Mouse (Mus musculus) CH12.LX (cell line): ENCODE data around the gene Daw1. TPM values are rescaled to one million over a fixed set of nuclear protein-coding genes. Genes with fewer than 3 reads are reported as not detected.
A peak's percentile ranks its signal among the peaks of the same experiment; 100 is the strongest.

Experiments used
- DNase-seq: peaks from one replicate; pipeline ENCODE4 v3.0.0-alpha.2; 2013; ENCODE audit errors: extremely low read depth
- H3K27ac ChIP-seq: 2 replicates; pipeline ENCODE4 v1.5.1; 2012; ENCODE audit warnings: low read depth, mild to moderate bottlenecking, control low read depth, moderate library complexity; ENCODE audit not compliant: insufficient read depth
- H3K27me3 ChIP-seq: replicated peaks from 2 replicates; pipeline ENCODE3; 2012; ENCODE audit warnings: inconsistent platforms
- H3K36me3 ChIP-seq, 2 experiments: replicated peaks in 1 of 2; 2 replicates each; pipeline versions ENCODE3 to v1.6.1; 2012; ENCODE audit warnings: inconsistent platforms in 1 of 2, low read length in 1 of 2, mild to moderate bottlenecking in 1 of 2, mixed read lengths in 1 of 2, moderate library complexity in 1 of 2; ENCODE audit not compliant: control insufficient read depth in 1 of 2, insufficient read depth in 1 of 2
- H3K4me1 ChIP-seq, 2 experiments: 2 replicates each; pipeline ENCODE4 v1.6.1; 2012; ENCODE audit warnings: inconsistent platforms in 1 of 2, moderate library complexity in 1 of 2; ENCODE audit not compliant: insufficient read depth in 2 of 2, control insufficient read depth in 1 of 2
- H3K4me2 ChIP-seq: 2 replicates; pipeline ENCODE4 v1.6.1; 2012; ENCODE audit warnings: low read depth, mild to moderate bottlenecking, control low read depth; ENCODE audit not compliant: poor library complexity, insufficient read depth, severe bottlenecking
- H3K4me3 ChIP-seq, 3 experiments: fragments of 150-350 bp in 1 of 3; sonication (generic) in 1 of 3; replicated peaks in 1 of 3; 2 replicates each; pipeline versions ENCODE3 to v1.5.1; 2011 to 2012; ENCODE audit warnings: low read depth in 2 of 3, low read length in 2 of 3, mild to moderate bottlenecking in 2 of 3, moderate library complexity in 2 of 3, control low read depth in 1 of 3, improper control_type of control experiment in 1 of 3, inconsistent platforms in 1 of 3, mixed read lengths in 1 of 3; ENCODE audit not compliant: poor library complexity in 1 of 3
- H3K79me2 ChIP-seq: replicated peaks from 2 replicates; pipeline ENCODE4 v1.6.1; 2012; ENCODE audit warnings: mild to moderate bottlenecking, moderate library complexity; ENCODE audit not compliant: control insufficient read depth, poor library complexity, insufficient read depth, severe bottlenecking; ENCODE audit errors: extremely low read depth
- H3K9ac ChIP-seq: 2 replicates; pipeline ENCODE4 v1.6.1; 2012; ENCODE audit warnings: low read depth, mild to moderate bottlenecking, control low read depth, moderate library complexity; ENCODE audit not compliant: insufficient read depth
- H3K9me3 ChIP-seq: replicated peaks from 2 replicates; pipeline ENCODE3; 2012; ENCODE audit warnings: low read length, inconsistent platforms, mixed read lengths
- CHD2 ChIP-seq: IDR thresholded peaks from 2 replicates; pipeline ENCODE4 v1.6.1; 2011; ENCODE audit warnings: low read length, improper control_type of control experiment
- CTCF ChIP-seq, 2 experiments: IDR thresholded peaks in 1 of 2; conservative IDR thresholded peaks in 1 of 2; 2 replicates each; pipeline ENCODE4 v1.5.1; 2011 to 2012; ENCODE audit warnings: low read depth in 2 of 2, low read length in 2 of 2, improper control_type of control experiment in 1 of 2, inconsistent platforms in 1 of 2, mild to moderate bottlenecking in 1 of 2, moderate library complexity in 1 of 2
- EP300 ChIP-seq: IDR thresholded peaks from 2 replicates; pipeline ENCODE4 v1.6.1; 2011; ENCODE audit warnings: low read length, improper control_type of control experiment
- JUND ChIP-seq: conservative IDR thresholded peaks from 2 replicates; pipeline ENCODE4 v1.6.1; 2011; ENCODE audit warnings: low read depth, low read length, improper control_type of control experiment
- MAFK ChIP-seq: IDR thresholded peaks from 2 replicates; pipeline ENCODE4 v1.6.1; 2011; ENCODE audit warnings: low read length, improper control_type of control experiment; ENCODE audit not compliant: insufficient replicate concordance
- MXI1 ChIP-seq: IDR thresholded peaks from 2 replicates; pipeline ENCODE4 v1.6.1; 2011; ENCODE audit warnings: mild to moderate bottlenecking, low read depth, low read length, improper control_type of control experiment
- NELFE ChIP-seq: IDR thresholded peaks from 2 replicates; pipeline ENCODE4 v1.6.1; 2011; ENCODE audit warnings: low read depth, low read length, improper control_type of control experiment
- NRF1 ChIP-seq: IDR thresholded peaks from 2 replicates; pipeline ENCODE4 v1.6.1; 2014; ENCODE audit warnings: low read depth, mild to moderate bottlenecking, inconsistent platforms, low read length, improper control_type of control experiment, moderate library complexity
- POLR2A ChIP-seq: IDR thresholded peaks from 2 replicates; pipeline ENCODE4 v1.6.1; 2011; ENCODE audit warnings: low read depth, mild to moderate bottlenecking, improper control_type of control experiment, low read length
- RAD21 ChIP-seq: IDR thresholded peaks from 2 replicates; pipeline ENCODE4 v1.6.1; 2011; ENCODE audit warnings: low read depth, mild to moderate bottlenecking, low read length, improper control_type of control experiment, moderate library complexity
- SMC3 ChIP-seq: IDR thresholded peaks from 2 replicates; pipeline ENCODE4 v1.6.1; 2011; ENCODE audit warnings: low read depth, low read length, improper control_type of control experiment
- TBP ChIP-seq: conservative IDR thresholded peaks from 2 replicates; pipeline ENCODE4 v1.6.1; 2011; ENCODE audit warnings: low read depth, low read length, improper control_type of control experiment
- UBTF ChIP-seq: IDR thresholded peaks from 2 replicates; pipeline ENCODE4 v1.6.1; 2012; ENCODE audit warnings: low read depth, mild to moderate bottlenecking, inconsistent platforms, low read length, improper control_type of control experiment, moderate library complexity
- USF1 ChIP-seq: IDR thresholded peaks from 2 replicates; pipeline ENCODE4 v1.6.1; 2014; ENCODE audit warnings: low read depth, mild to moderate bottlenecking, inconsistent platforms, low read length, improper control_type of control experiment
- ZC3H11A ChIP-seq: IDR thresholded peaks from 2 replicates; pipeline ENCODE4 v1.6.1; 2012; ENCODE audit warnings: low read depth, mild to moderate bottlenecking, inconsistent platforms, low read length, improper control_type of control experiment
- ZKSCAN1 ChIP-seq: IDR thresholded peaks from 2 replicates; pipeline ENCODE4 v1.6.1; 2012; ENCODE audit warnings: low read depth, inconsistent platforms, low read length, improper control_type of control experiment, borderline replicate concordance
- ZMIZ1 ChIP-seq: IDR thresholded peaks from 2 replicates; pipeline ENCODE4 v1.6.1; 2012; ENCODE audit warnings: low read depth, mild to moderate bottlenecking, inconsistent platforms, low read length, improper control_type of control experiment
- dilution Hi-C: fragments of 300-500 bp; cut with MboI; formaldehyde crosslinking; loops from 2 replicates; pipeline ENCODE4 v1.14.3; 2020; ENCODE audit warnings: low sequenced_read_pairs; ENCODE audit not compliant: extremely low pct_unique_long_range_greater_than_20kb, extremely low pct_ligation_motif_present
- in situ Hi-C: fragments of 300-500 bp; cut with MboI; formaldehyde crosslinking; loops from 3 replicates; pipeline ENCODE4 v1.14.3; 2019; ENCODE audit warnings: low sequenced_read_pairs, low pct_ligation_motif_present, low pct_unique_long_range_greater_than_20kb, mixed read lengths
- polyA plus RNA-seq: library from polyadenylated mRNA; unstranded; fragments of >175 nt; gene quantifications from 2 replicates; pipeline ENCODE4 v1.2.1, GENCODE M21; 2012; ENCODE audit warnings: low read depth; ENCODE audit not compliant: insufficient read length
- total RNA-seq, 2 experiments: library from RNA; depleted of rRNA; stranded (reverse); fragments of 300-350 nt in 1 of 2; fragments of >200 nt in 1 of 2; gene quantifications; 2 replicates each; pipeline ENCODE4 v1.2.3; 2012 to 2014

Gene Daw1
- total and polyA plus RNA-seq, 3 experiments, result not detected

DNA sequence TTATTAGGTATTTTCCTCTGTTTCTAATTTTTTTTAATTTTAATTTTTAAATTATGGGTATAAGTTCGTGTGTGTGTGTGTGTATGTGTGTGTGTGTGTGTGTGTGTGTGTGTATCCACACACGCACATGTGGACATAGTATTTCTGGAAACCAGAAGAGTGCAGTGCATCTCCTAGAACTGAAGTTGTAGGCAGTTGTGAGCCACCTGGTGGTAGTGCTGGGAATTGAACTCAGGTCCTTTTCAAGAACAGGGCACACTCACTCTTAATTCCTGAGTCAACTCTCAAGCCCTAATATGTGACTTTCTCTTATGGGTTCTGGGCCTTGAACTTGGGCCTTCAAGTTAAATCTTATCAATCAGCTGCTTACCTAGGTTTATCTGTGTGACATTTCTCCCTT lies 27.6 kb downstream of the Daw1 start:
- no peaks in the 10 kb centered on the region for H3K27me3 ChIP-seq
- H3K4me2 ChIP-seq, result no peak overlapping the region
- no peaks in the 10 kb centered on the region for H3K36me3 ChIP-seq
- H3K27ac ChIP-seq, result no peak overlapping the region
- DNase-seq, result peak; percentile 68
- 0 out of 4 replicates have a peak, but pooled peaks cover 0 to 2% of the 10 kb centered on the region in 2 experiments for H3K4me1 ChIP-seq
- no peaks in the 10 kb centered on the region for H3K9me3 ChIP-seq
- in situ Hi-C loops, result loop anchor here (25.0 kb wide), 1 partner anchor 400 kb away; no protein-coding TSS in a partner anchor
- TF ChIP-seq NRF1, result no peak
- TF ChIP-seq NELFE, result no peak
- peak; percentile 72 to 86 for TF ChIP-seq CTCF (conservative IDR thresholded peaks at IDR 0.05 in 1 of 2, IDR thresholded peaks at IDR 0.05 in 1 of 2; ENCODE audit: low read depth in 2 of 2, low read length in 2 of 2)
- TF ChIP-seq POLR2A, result no peak
- TF ChIP-seq UBTF, result no peak
- TF ChIP-seq SMC3, result peak; percentile 86
- no peak for TF ChIP-seq ZMIZ1
- TF ChIP-seq ZC3H11A, result no peak
- no peak for TF ChIP-seq ZKSCAN1
- TF ChIP-seq RAD21, result peak; percentile 50
- no peak overlapping the region for H3K4me3 ChIP-seq
- no peaks in the 10 kb centered on the region for H3K79me2 ChIP-seq
- H3K9ac ChIP-seq, result no peak overlapping the region
- dilution Hi-C loops, result no loop called here

DNA sequence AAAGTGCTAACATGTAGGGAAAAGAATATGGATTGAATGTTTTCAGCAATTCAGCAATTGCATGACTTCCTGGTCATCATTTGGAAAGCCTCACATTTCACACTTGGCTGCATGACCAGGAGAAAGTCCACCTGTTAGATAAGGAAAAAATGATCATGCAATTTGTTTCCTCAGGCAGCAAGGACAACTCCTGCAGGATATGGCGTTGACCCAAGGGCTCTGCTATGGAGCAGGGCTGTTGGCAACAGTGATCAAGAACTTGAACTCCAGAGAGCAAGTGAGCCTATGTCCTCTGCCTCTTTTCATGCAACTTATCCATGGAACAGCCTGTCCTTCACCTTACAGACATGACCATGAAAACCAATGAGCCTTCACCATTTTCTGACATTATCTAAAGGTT lies 50.4 kb downstream of the Daw1 start:
- no peaks in the 10 kb centered on the region for H3K9me3 ChIP-seq
- H3K4me3 ChIP-seq, result no peak overlapping the region
- H3K4me1 ChIP-seq, result no peaks in the 10 kb centered on the region
- H3K27ac ChIP-seq, result no peak overlapping the region
- dilution Hi-C loops, result no loop called here
- no peak overlapping the region for H3K4me2 ChIP-seq
- in situ Hi-C loops, result loop anchor here (25.0 kb wide), 1 partner anchor 502 kb away; no protein-coding TSS in a partner anchor
- DNase-seq, result no peak
- no peaks in the 10 kb centered on the region for H3K79me2 ChIP-seq
- TF ChIP-seq MXI1 (no peak), USF1 (no peak), MAFK (no peak), SMC3 (no peak), CTCF (conservative IDR thresholded peaks at IDR 0.05 in 1 of 2, IDR thresholded peaks at IDR 0.05 in 1 of 2; ENCODE audit: low read depth in 2 of 2, low read length in 2 of 2) (no peak), JUND (no peak), CHD2 (no peak), EP300 (no peak), NRF1 (no peak), TBP (no peak)
- H3K9ac ChIP-seq, result no peak overlapping the region
- no peaks in the 10 kb centered on the region for H3K27me3 ChIP-seq
- no peaks in the 10 kb centered on the region for H3K36me3 ChIP-seq
